Mouse (Mus musculus) hindbrain, embryonic 16.5 days (tissue): ENCODE results near the gene Qpct. TPM values are rescaled to one million over a fixed set of nuclear protein-coding genes. Genes with fewer than 3 reads are reported as not detected.

Source experiments
- ATAC-seq: fragments of 200-750 bp; cut with Nextera tagmentation; 2 replicates; pipeline ENCODE4 v1.8.0; 2017; ENCODE audit warnings: moderate TSS enrichment, moderate library complexity
- H3K27ac ChIP-seq: fragments of 300-500 bp; sonication (generic); 2 replicates; pipeline ENCODE4 v1.5.1; 2014; ENCODE audit warnings: low read depth, mild to moderate bottlenecking, control low read depth, low read length, moderate library complexity
- H3K27me3 ChIP-seq: fragments of 300-500 bp; sonication (generic); replicated peaks from 2 replicates; pipeline ENCODE4 v1.6.1; 2014; ENCODE audit warnings: low read length; ENCODE audit not compliant: control insufficient read depth, insufficient read depth
- H3K36me3 ChIP-seq: fragments of 300-500 bp; sonication (generic); 2 replicates; pipeline ENCODE4 v1.6.1; 2014; ENCODE audit warnings: mild to moderate bottlenecking, low read length, moderate library complexity, mixed read lengths; ENCODE audit not compliant: control insufficient read depth, insufficient read depth
- H3K4me1 ChIP-seq: fragments of 300-500 bp; sonication (generic); 2 replicates; pipeline ENCODE4 v1.6.1; 2014; ENCODE audit warnings: low read depth, low read length; ENCODE audit not compliant: control insufficient read depth, insufficient read depth
- H3K4me2 ChIP-seq: fragments of 300-500 bp; sonication (generic); 2 replicates; pipeline ENCODE4 v1.6.1; 2014; ENCODE audit warnings: mild to moderate bottlenecking, low read length, control low read depth, moderate library complexity
- H3K4me3 ChIP-seq: fragments of 300-500 bp; sonication (generic); 2 replicates; pipeline ENCODE4 v1.5.1; 2014; ENCODE audit warnings: mild to moderate bottlenecking, low read length, control low read depth, moderate library complexity
- H3K9ac ChIP-seq: fragments of 300-500 bp; sonication (generic); 2 replicates; pipeline ENCODE4 v1.6.1; 2014; ENCODE audit warnings: low read depth, mild to moderate bottlenecking, control low read depth, low read length, moderate library complexity
- H3K9me3 ChIP-seq: fragments of 300-500 bp; sonication (generic); 2 replicates; pipeline ENCODE4 v1.6.1; 2014; ENCODE audit warnings: mild to moderate bottlenecking, low read length, moderate library complexity; ENCODE audit not compliant: control insufficient read depth
- WGBS: fragments of 180-500 bp; shearing (Covaris S2); extraction: QIAGEN DNeasy Blood & Tissue Kit; methylation state at CpG from one replicate; pipeline ENCODE4 v1.1.7; 2014; 5-methylcytosine and 5-hydroxymethylcytosine counted together
- polyA plus RNA-seq: library from polyadenylated mRNA; unstranded; fragments of >200 nt; fragmentation: Nextera tagmentation; extraction: Ambion mirVana; gene quantifications from 2 replicates; pipeline ENCODE4 v1.2.1, GENCODE M21; 2015

Gene Qpct
- polyA plus RNA-seq, 1 experiment from 2014 or later, result 32.9 TPM

DNA sequence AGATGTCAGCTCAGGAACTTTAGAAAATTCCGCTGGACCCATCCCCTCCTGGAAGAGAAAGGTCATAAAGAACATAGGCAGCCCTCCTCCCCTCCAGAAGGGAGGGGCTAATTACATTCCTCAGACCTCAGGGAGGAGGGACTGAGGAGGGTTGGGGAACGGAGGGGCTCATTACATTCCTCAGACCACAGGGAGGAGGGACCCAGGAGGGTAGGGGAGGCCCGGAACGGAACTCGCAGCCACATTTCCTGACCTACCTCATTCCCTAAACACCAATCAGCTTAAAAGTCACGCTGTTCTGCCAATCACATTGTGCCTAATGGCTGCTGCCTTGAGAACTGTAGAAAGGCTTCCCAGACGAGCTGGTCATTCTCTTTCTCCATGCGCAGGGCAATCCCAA, 82.0 kb downstream of the Qpct start:
- no peaks in the 10 kb centered on the region for H3K36me3 ChIP-seq
- no peak for ATAC-seq
- no peaks in the 10 kb centered on the region for H3K4me1 ChIP-seq
- H3K9ac ChIP-seq, result no peak overlapping the region
- H3K27me3 ChIP-seq, result no peaks in the 10 kb centered on the region
- no peaks in the 10 kb centered on the region for H3K9me3 ChIP-seq
- H3K4me3 ChIP-seq, result no peak overlapping the region
- no peak overlapping the region for H3K4me2 ChIP-seq
- WGBS, result 61% methylated on average over 8 of the region's 8 CpGs
- H3K27ac ChIP-seq, result no peak overlapping the region

DNA sequence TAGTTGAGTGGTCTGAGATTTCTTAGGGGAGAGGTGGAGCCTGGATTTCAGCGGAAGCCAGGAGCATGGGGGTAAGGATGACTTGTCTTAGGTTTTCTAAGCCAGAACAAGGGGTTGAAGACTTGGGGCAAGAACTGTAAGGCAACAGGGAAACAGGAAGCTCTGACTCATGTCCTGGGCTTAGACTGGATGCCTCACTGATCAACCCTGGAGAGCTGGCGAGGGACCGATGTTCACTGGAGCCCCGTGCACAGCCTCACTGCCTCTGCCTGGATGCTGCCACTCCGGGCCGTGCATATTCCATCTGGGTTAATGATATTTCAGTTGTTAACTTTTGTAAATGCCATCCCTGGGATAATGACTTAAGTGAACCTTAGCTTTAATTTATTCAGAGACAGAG, 84.1 kb downstream of the Qpct start:
- no peak for ATAC-seq
- H3K9ac ChIP-seq, result no peak overlapping the region
- no peak overlapping the region for H3K4me2 ChIP-seq
- H3K9me3 ChIP-seq, result no peaks in the 10 kb centered on the region
- 81% methylated on average over 6 of the region's 6 CpGs for WGBS
- H3K27me3 ChIP-seq, result no peaks in the 10 kb centered on the region
- H3K36me3 ChIP-seq, result no peaks in the 10 kb centered on the region
- H3K4me1 ChIP-seq, result no peaks in the 10 kb centered on the region
- no peak overlapping the region for H3K27ac ChIP-seq
- H3K4me3 ChIP-seq, result no peak overlapping the region

DNA sequence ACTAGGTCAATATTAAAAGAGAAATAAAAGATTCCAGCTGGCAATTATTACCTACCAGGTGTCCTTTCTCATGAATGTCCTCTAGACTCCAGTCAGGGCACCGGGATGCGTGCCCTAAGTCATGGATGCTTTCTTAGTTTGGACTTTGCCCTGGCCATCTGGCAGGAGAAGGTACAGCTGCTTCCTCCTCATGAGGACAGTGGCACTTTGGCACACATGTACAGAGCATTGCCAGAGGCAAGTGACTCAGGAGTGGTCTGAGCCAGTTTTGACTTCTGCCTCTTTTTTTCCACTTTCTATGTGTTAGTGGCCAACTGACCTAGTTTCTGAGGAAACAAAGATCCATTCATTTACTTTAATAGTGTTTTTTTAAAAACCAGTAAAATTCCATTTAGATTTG, 84.7 kb downstream of the Qpct start:
- Histone ChIP-seq H3K9me3 (no peaks in the 10 kb centered on the region), H3K9ac (no peak overlapping the region), H3K27ac (no peak overlapping the region), H3K36me3 (no peaks in the 10 kb centered on the region), H3K4me3 (no peak overlapping the region), H3K4me2 (no peak overlapping the region), H3K4me1 (no peaks in the 10 kb centered on the region), H3K27me3 (no peaks in the 10 kb centered on the region)
- WGBS, result 78% methylated on average over 2 of the region's 2 CpGs
- peak; percentile 56; the same call in 1 of the 2 replicates for ATAC-seq

Other genes starting within 250 kb of the Qpct start
- gene Heatr5b, start 216.5 kb upstream of the Qpct start, polyA plus RNA-seq, result 16.9 and 21.8 TPM in 2 replicates
- 54.4 and 56.9 TPM in 2 replicates for gene Gpatch11, start 216.3 kb upstream of the Qpct start, polyA plus RNA-seq
- 3.0 and 3.3 TPM in 2 replicates for gene Eif2ak2, start 169.3 kb upstream of the Qpct start, polyA plus RNA-seq
- gene Sult6b1, start 144.9 kb upstream of the Qpct start, polyA plus RNA-seq, result 0.36 TPM in 1 of 2 replicates, not detected in the other
- gene Cebpzos, start 135.4 kb upstream of the Qpct start, polyA plus RNA-seq, result 105 and 127 TPM in 2 replicates
- 29.7 and 32.0 TPM in 2 replicates for gene Cebpz, start 114.8 kb upstream of the Qpct start, polyA plus RNA-seq
- gene Ndufaf7, start 114.8 kb upstream of the Qpct start, polyA plus RNA-seq, result 63.9 and 65.9 TPM in 2 replicates
- gene Prkd3, start 31.1 kb upstream of the Qpct start, polyA plus RNA-seq, result 11.0 and 15.0 TPM in 2 replicates